Mouse (Mus musculus) forebrain, embryonic 16.5 days (tissue): ENCODE results near the gene Mb. TPM values are rescaled to one million over a fixed set of nuclear protein-coding genes. Genes with fewer than 3 reads are reported as not detected.
A peak's percentile ranks its signal among the peaks of the same experiment; 100 is the strongest.

Experiments used
- ATAC-seq: fragments of 200-750 bp; cut with Nextera tagmentation; 2 replicates; pipeline ENCODE4 v1.8.0; 2017; ENCODE audit warnings: mild to moderate bottlenecking, moderate library complexity
- H3K27ac ChIP-seq: fragments of 300-500 bp; sonication (generic); 2 replicates; pipeline ENCODE4 v1.5.1; 2014; ENCODE audit warnings: low read length, control low read depth
- H3K27me3 ChIP-seq: fragments of 300-500 bp; sonication (generic); replicated peaks from 2 replicates; pipeline ENCODE4 v1.6.1; 2014; ENCODE audit warnings: low read length; ENCODE audit not compliant: control insufficient read depth, insufficient read depth
- H3K36me3 ChIP-seq: fragments of 300-500 bp; sonication (generic); 2 replicates; pipeline ENCODE4 v1.6.1; 2014; ENCODE audit not compliant: control insufficient read depth, insufficient read depth
- H3K4me1 ChIP-seq: fragments of 300-500 bp; sonication (generic); replicated peaks from 2 replicates; pipeline ENCODE4 v1.6.1; 2014; ENCODE audit warnings: low read length; ENCODE audit not compliant: control insufficient read depth, insufficient read depth
- H3K4me2 ChIP-seq: fragments of 300-500 bp; sonication (generic); 2 replicates; pipeline ENCODE4 v1.6.1; 2014; ENCODE audit warnings: mild to moderate bottlenecking, low read length, control low read depth
- H3K4me3 ChIP-seq: fragments of 300-500 bp; sonication (generic); replicated peaks from 2 replicates; pipeline ENCODE4 v1.5.1; 2014; ENCODE audit warnings: mild to moderate bottlenecking, low read length, control low read depth
- H3K9ac ChIP-seq: fragments of 300-500 bp; sonication (generic); replicated peaks from 2 replicates; pipeline ENCODE4 v1.6.1; 2014; ENCODE audit warnings: low read depth, low read length, control low read depth
- H3K9me3 ChIP-seq: fragments of 300-500 bp; sonication (generic); 2 replicates; pipeline ENCODE4 v1.6.1; 2016; ENCODE audit warnings: low read length; ENCODE audit not compliant: control insufficient read depth
- WGBS: fragments of 180-500 bp; shearing (Covaris S2); extraction: QIAGEN DNeasy Blood & Tissue Kit; methylation state at CpG from one replicate; pipeline ENCODE4 v1.1.7; 2014; 5-methylcytosine and 5-hydroxymethylcytosine counted together
- polyA plus RNA-seq: library from polyadenylated mRNA; unstranded; fragments of >200 nt; fragmentation: Nextera tagmentation; extraction: Ambion mirVana; gene quantifications from 2 replicates; pipeline ENCODE4 v1.2.1, GENCODE M21; 2015

The Mb gene
- polyA plus RNA-seq, 1 experiment from 2014 or later, result not detected

DNA sequence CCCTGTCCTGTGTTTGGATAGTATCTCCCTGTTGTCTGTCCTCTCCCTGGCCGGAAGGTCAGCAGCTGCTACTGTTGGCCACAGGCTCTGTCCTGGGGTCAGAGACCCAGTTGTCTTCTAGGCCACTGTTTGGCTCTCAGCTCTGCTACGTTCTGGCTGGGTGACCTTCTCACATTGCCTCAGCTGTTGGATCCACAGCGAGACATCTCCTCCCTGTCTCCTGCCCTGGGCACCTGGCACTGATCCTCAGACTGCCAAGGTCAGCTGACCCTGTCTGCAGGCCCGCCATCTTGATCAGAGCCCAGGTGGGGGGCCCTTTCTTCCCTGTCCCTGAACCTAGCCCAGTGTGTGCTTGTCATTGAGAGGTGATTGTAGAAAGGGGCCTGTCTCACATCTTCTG, 35.5 kb downstream of the Mb start:
- Histone ChIP-seq H3K4me3 (no peak overlapping the region), H3K4me1 (peaks cover 12% of the 10 kb centered on the region), H3K9me3 (no peaks in the 10 kb centered on the region), H3K4me2 (no peak overlapping the region), H3K36me3 (no peaks in the 10 kb centered on the region), H3K9ac (no peak overlapping the region), H3K27ac (no peak overlapping the region; the same call in 1 of the 2 replicates), H3K27me3 (no peaks in the 10 kb centered on the region)
- no peak for ATAC-seq
- WGBS, result 73% methylated on average over 4 of the region's 4 CpGs

GRCm38 (mm10) chr15:77014431-77014830, 36.0 kb downstream of the Mb start:
- H3K9me3 ChIP-seq, result no peaks in the 10 kb centered on the region
- WGBS, result 85% methylated on average over 6 of the region's 6 CpGs
- no peaks in the 10 kb centered on the region for H3K36me3 ChIP-seq
- no peaks in the 10 kb centered on the region for H3K27me3 ChIP-seq
- H3K4me1 ChIP-seq, result peaks cover 12% of the 10 kb centered on the region
- no peak overlapping the region for H3K9ac ChIP-seq
- peak overlapping the region; percentile 46 for H3K27ac ChIP-seq
- no peak overlapping the region for H3K4me2 ChIP-seq
- ATAC-seq, result no peak
- H3K4me3 ChIP-seq, result no peak overlapping the region

DNA sequence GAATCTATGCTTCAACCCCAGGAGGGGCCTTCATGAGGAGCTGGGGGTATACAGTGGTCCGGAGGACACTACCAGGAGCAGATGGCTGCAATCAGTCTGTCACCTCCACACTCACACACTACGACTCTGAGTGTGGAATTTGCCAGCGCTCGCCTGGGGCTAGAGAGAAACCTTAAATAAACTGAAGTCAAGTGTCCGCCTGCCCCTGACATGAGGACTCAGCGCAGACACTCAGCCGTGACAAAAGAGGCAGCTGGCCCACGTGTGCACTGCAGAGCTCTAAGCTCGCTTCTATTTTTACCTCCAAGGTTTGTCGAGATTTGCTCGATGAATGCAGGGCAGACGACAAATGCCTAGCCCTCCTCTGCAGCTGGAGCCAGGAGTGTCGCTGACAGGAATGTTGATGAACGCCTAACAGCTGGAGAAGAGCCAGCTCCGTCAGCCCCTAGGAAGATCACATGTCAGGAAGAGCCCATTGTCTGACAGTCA, 36.7 kb downstream of the Mb start:
- Histone ChIP-seq H3K4me3 (no peak overlapping the region), H3K9ac (peak overlapping the region; percentile 7; the same call in 1 of the 2 replicates), H3K27me3 (no peaks in the 10 kb centered on the region), H3K4me1 (peaks cover 12% of the 10 kb centered on the region), H3K27ac (peak overlapping the region; percentile 46), H3K9me3 (no peaks in the 10 kb centered on the region), H3K36me3 (no peaks in the 10 kb centered on the region), H3K4me2 (peak overlapping the region; percentile 8; the same call in 1 of the 2 replicates)
- peak; percentile 79 for ATAC-seq
- WGBS, result 28% methylated on average over 15 of the region's 15 CpGs

- ATAC-seq, result no peak
- H3K4me1 ChIP-seq, result peaks cover 6% of the 10 kb centered on the region
- H3K9me3 ChIP-seq, result no peaks in the 10 kb centered on the region
- no peaks in the 10 kb centered on the region for H3K36me3 ChIP-seq
- H3K9ac ChIP-seq, result no peak overlapping the region
- 84% methylated on average over 6 of the region's 6 CpGs for WGBS
- H3K4me2 ChIP-seq, result no peak overlapping the region
- H3K4me3 ChIP-seq, result no peak overlapping the region
- H3K27ac ChIP-seq, result no peak overlapping the region
- H3K27me3 ChIP-seq, result no peaks in the 10 kb centered on the region
Observed at GRCm38 (mm10) chr15:77008851-77009250, 41.6 kb downstream of the Mb start.

DNA sequence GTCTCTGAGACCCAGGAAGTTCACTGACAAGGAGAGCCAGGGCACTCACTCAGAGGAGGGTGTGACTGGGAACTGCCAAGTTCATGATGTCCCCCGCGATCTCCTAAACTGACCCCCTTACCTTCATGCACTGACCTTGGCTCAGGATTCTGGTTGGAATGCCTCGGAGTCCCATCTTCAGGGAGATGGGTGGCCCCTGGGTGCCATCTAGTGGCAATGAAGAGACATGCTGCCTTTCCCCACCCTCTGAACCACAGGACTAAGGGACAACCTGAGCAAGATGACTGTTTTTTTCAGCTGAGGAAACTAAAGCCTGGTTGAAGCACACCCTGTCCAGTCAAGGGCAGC, 46.6 kb downstream of the Mb start:
- no peak for ATAC-seq
- H3K4me1 ChIP-seq, result peaks cover 2% of the 10 kb centered on the region; the same call in 1 of the 2 replicates
- H3K4me2 ChIP-seq, result no peak overlapping the region
- no peaks in the 10 kb centered on the region for H3K9me3 ChIP-seq
- no peaks in the 10 kb centered on the region for H3K36me3 ChIP-seq
- no peak overlapping the region for H3K4me3 ChIP-seq
- H3K27ac ChIP-seq, result no peak overlapping the region
- no peaks in the 10 kb centered on the region for H3K27me3 ChIP-seq
- no peak overlapping the region for H3K9ac ChIP-seq
- WGBS, result 18% methylated on average over 3 of the region's 3 CpGs

DNA sequence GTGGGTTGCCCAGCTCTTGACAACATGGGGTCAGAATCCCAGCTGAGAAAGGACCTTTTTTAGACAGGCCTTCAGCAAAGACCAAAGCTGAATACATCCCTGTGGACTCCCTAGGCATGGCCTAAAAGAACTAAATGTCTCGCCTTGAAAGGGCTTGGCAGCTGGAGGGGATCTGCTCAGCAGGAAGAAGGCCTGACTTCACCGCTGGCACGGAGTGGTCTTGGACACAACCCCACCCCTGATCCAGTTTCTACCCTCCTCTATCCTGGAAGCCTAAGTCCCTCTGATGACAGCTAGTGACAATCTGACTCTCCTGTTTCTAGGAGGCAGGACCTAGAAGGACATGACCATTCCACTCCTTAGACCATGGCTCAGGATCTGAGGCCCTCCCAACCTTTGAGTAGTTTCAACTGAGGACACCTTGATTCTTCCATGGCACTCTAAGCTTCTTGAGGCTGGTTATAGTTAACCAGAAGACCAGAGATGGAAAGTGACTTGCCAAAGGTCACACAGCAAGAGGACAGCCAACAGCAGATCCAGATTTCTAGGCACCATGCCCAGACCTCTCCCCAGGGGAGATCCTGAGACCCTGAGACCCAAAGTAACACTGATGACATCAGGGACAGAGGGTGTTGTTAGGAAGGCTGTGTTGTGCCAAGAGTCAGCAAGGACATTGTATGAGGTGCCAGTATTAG, 47.1 kb downstream of the Mb start:
- Histone ChIP-seq H3K27me3 (no peaks in the 10 kb centered on the region), H3K4me3 (no peak overlapping the region), H3K9me3 (no peaks in the 10 kb centered on the region), H3K36me3 (no peaks in the 10 kb centered on the region), H3K9ac (no peak overlapping the region), H3K4me1 (peaks cover 5% of the 10 kb centered on the region; the same call in 1 of the 2 replicates), H3K4me2 (no peak overlapping the region), H3K27ac (no peak overlapping the region)
- 88% methylated on average over 3 of the region's 3 CpGs for WGBS
- no peak for ATAC-seq

GRCm38 (mm10) chr15:76998878-76999588, 51.4 kb downstream of the Mb start:
- Histone ChIP-seq H3K9ac (peak overlapping the region; percentile 35; the same call in 1 of the 2 replicates), H3K27ac (no peak overlapping the region), H3K4me2 (peak overlapping the region; percentile 22; the same call in 1 of the 2 replicates), H3K36me3 (no peaks in the 10 kb centered on the region), H3K9me3 (no peaks in the 10 kb centered on the region), H3K27me3 (no peaks in the 10 kb centered on the region), H3K4me1 (peaks cover 5% of the 10 kb centered on the region; the same call in 1 of the 2 replicates), H3K4me3 (no peak overlapping the region)
- peak; percentile 47; the same call in 1 of the 2 replicates for ATAC-seq
- 35% methylated on average over 21 of the region's 21 CpGs for WGBS

- no peak overlapping the region for H3K4me2 ChIP-seq
- H3K27ac ChIP-seq, result no peak overlapping the region
- no peaks in the 10 kb centered on the region for H3K27me3 ChIP-seq
- H3K4me3 ChIP-seq, result no peak overlapping the region
- peaks cover 5% of the 10 kb centered on the region; the same call in 1 of the 2 replicates for H3K4me1 ChIP-seq
- H3K36me3 ChIP-seq, result no peaks in the 10 kb centered on the region
- no peaks in the 10 kb centered on the region for H3K9me3 ChIP-seq
- H3K9ac ChIP-seq, result no peak overlapping the region
- 68% methylated on average over 2 of the region's 2 CpGs for WGBS
- no peak for ATAC-seq
Observed at GRCm38 (mm10) chr15:76998048-76998447, 52.4 kb downstream of the Mb start.

- H3K9me3 ChIP-seq, result no peaks in the 10 kb centered on the region
- H3K4me2 ChIP-seq, result no peak overlapping the region
- H3K4me3 ChIP-seq, result no peak overlapping the region
- H3K36me3 ChIP-seq, result no peaks in the 10 kb centered on the region
- ATAC-seq, result no peak
- no peak overlapping the region for H3K27ac ChIP-seq
- H3K4me1 ChIP-seq, result peaks cover 5% of the 10 kb centered on the region; the same call in 1 of the 2 replicates
- WGBS, result 58% methylated on average over 3 of the region's 3 CpGs
- no peaks in the 10 kb centered on the region for H3K27me3 ChIP-seq
- H3K9ac ChIP-seq, result no peak overlapping the region
Observed at GRCm38 (mm10) chr15:76994413-76994812, 56.1 kb downstream of the Mb start.
